Mouse (Mus musculus) liver, embryonic 11.5 days (tissue): ENCODE results near the gene Dync1i1. TPM values are rescaled to one million over a fixed set of nuclear protein-coding genes. Genes with fewer than 3 reads are reported as not detected.

ENCODE experiments used
- ATAC-seq: fragments of 200-750 bp; cut with Nextera tagmentation; replicated peaks from 2 replicates; pipeline ENCODE4 v1.8.0; 2017; ENCODE audit warnings: moderate number of reproducible peaks, mild to moderate bottlenecking, moderate TSS enrichment, moderate library complexity; ENCODE audit not compliant: low FRiP score
- DNase-seq: peaks from one replicate; pipeline ENCODE4 v3.0.0-alpha.2; 2017; ENCODE audit warnings: low spot score
- H3K27ac ChIP-seq: fragments of 300-500 bp; sonication (generic); 2 replicates; pipeline ENCODE4 v1.5.1; 2014; ENCODE audit warnings: mild to moderate bottlenecking, low read depth, low read length, control low read depth
- H3K27me3 ChIP-seq: fragments of 300-500 bp; sonication (generic); replicated peaks from 2 replicates; pipeline ENCODE4 v1.6.1; 2014; ENCODE audit warnings: low read length, mixed read lengths; ENCODE audit not compliant: control insufficient read depth, insufficient read depth
- H3K36me3 ChIP-seq: fragments of 300-500 bp; sonication (generic); 2 replicates; pipeline ENCODE4 v1.6.1; 2014; ENCODE audit warnings: mild to moderate bottlenecking, low read length, moderate library complexity, mixed read lengths; ENCODE audit not compliant: control insufficient read depth, insufficient read depth
- H3K4me1 ChIP-seq: fragments of 300-500 bp; sonication (generic); replicated peaks from 2 replicates; pipeline ENCODE4 v1.6.1; 2014; ENCODE audit warnings: low read length, mixed read lengths; ENCODE audit not compliant: control insufficient read depth, insufficient read depth
- H3K4me2 ChIP-seq: fragments of 300-500 bp; sonication (generic); 2 replicates; pipeline ENCODE4 v1.6.1; 2014; ENCODE audit warnings: mild to moderate bottlenecking, control low read depth, moderate library complexity
- H3K4me3 ChIP-seq: fragments of 300-500 bp; sonication (generic); 2 replicates; pipeline ENCODE4 v1.5.1; 2014; ENCODE audit warnings: low read depth, low read length, control low read depth
- H3K9ac ChIP-seq: fragments of 300-500 bp; sonication (generic); 2 replicates; pipeline ENCODE4 v1.6.1; 2014; ENCODE audit warnings: low read depth, low read length, control low read depth
- H3K9me3 ChIP-seq: fragments of 300-500 bp; sonication (generic); 2 replicates; pipeline ENCODE4 v1.6.1; 2016; ENCODE audit warnings: low read length, inconsistent platforms, mixed read lengths; ENCODE audit not compliant: control insufficient read depth
- WGBS: fragments of 180-500 bp; shearing (Covaris S2); extraction: QIAGEN DNeasy Blood & Tissue Kit; methylation state at CpG from one replicate; pipeline ENCODE4 v1.1.7; 2014; 5-methylcytosine and 5-hydroxymethylcytosine counted together
- polyA plus RNA-seq: library from polyadenylated mRNA; unstranded; fragments of >200 nt; fragmentation: Nextera tagmentation; extraction: Ambion mirVana; gene quantifications from 2 replicates; pipeline ENCODE4 v1.2.1, GENCODE M21; 2014

The Dync1i1 gene
- polyA plus RNA-seq, 1 experiment from 2014 or later: 0.84 TPM

- Histone ChIP-seq H3K9me3 (no peaks in the 10 kb centered on the region), H3K36me3 (no peaks in the 10 kb centered on the region), H3K9ac (no peak overlapping the region), H3K27ac (no peak overlapping the region), H3K4me3 (no peak overlapping the region), H3K27me3 (no peaks in the 10 kb centered on the region), H3K4me2 (no peak overlapping the region), H3K4me1 (no peaks in the 10 kb centered on the region)
- 72% methylated on average over 10 of the region's 10 CpGs for WGBS
- no peak for ATAC-seq
- DNase-seq: no peak
Observed at GRCm38 (mm10) chr6:5956316-5956913, 231.0 kb downstream of the Dync1i1 start.

- WGBS: 74% methylated on average over 4 of the region's 4 CpGs
- no peak for ATAC-seq
- Histone ChIP-seq H3K4me3 (no peak overlapping the region), H3K4me1 (no peaks in the 10 kb centered on the region), H3K4me2 (no peak overlapping the region), H3K27ac (no peak overlapping the region), H3K9me3 (no peaks in the 10 kb centered on the region), H3K36me3 (no peaks in the 10 kb centered on the region), H3K9ac (no peak overlapping the region), H3K27me3 (no peaks in the 10 kb centered on the region)
- DNase-seq: no peak
Observed at GRCm38 (mm10) chr6:5960728-5961127, 235.3 kb downstream of the Dync1i1 start.

GRCm38 (mm10) chr6:5961960-5962359, 236.5 kb downstream of the Dync1i1 start:
- DNase-seq: no peak
- H3K4me3 ChIP-seq: no peak overlapping the region
- 76% methylated on average over 3 of the region's 3 CpGs for WGBS

GRCm38 (mm10) chr6:5966376-5966775, 240.9 kb downstream of the Dync1i1 start:
- Histone ChIP-seq H3K4me2 (no peak overlapping the region), H3K27me3 (no peaks in the 10 kb centered on the region), H3K4me1 (no peaks in the 10 kb centered on the region), H3K9ac (no peak overlapping the region), H3K36me3 (no peaks in the 10 kb centered on the region), H3K27ac (no peak overlapping the region), H3K9me3 (no peaks in the 10 kb centered on the region), H3K4me3 (no peak overlapping the region)
- ATAC-seq: no peak
- 89% methylated on average over 7 of the region's 7 CpGs for WGBS
- DNase-seq: no peak

More at GRCm38 (mm10) chr6:5961960-5962359, 236.5 kb downstream of the Dync1i1 start:
- H3K9me3 ChIP-seq: no peaks in the 10 kb centered on the region
- H3K27me3 ChIP-seq: no peaks in the 10 kb centered on the region
- no peak overlapping the region for H3K27ac ChIP-seq
- no peak overlapping the region for H3K9ac ChIP-seq
- ATAC-seq: no peak
- H3K4me2 ChIP-seq: no peak overlapping the region
- no peaks in the 10 kb centered on the region for H3K36me3 ChIP-seq
- H3K4me1 ChIP-seq: no peaks in the 10 kb centered on the region

GRCm38 (mm10) chr6:5966806-5967445, 241.5 kb downstream of the Dync1i1 start:
- no peaks in the 10 kb centered on the region for H3K4me1 ChIP-seq
- ATAC-seq: no peak
- no peak for DNase-seq
- H3K36me3 ChIP-seq: no peaks in the 10 kb centered on the region
- no peak overlapping the region for H3K4me3 ChIP-seq
- H3K9me3 ChIP-seq: no peaks in the 10 kb centered on the region
- 78% methylated on average over 8 of the region's 8 CpGs for WGBS
- H3K9ac ChIP-seq: no peak overlapping the region
- H3K27me3 ChIP-seq: no peaks in the 10 kb centered on the region
- no peak overlapping the region for H3K27ac ChIP-seq
- H3K4me2 ChIP-seq: no peak overlapping the region

- Histone ChIP-seq H3K4me1 (no peaks in the 10 kb centered on the region), H3K27ac (no peak overlapping the region), H3K4me3 (no peak overlapping the region), H3K9me3 (no peaks in the 10 kb centered on the region), H3K9ac (no peak overlapping the region), H3K36me3 (no peaks in the 10 kb centered on the region), H3K4me2 (no peak overlapping the region), H3K27me3 (no peaks in the 10 kb centered on the region)
- DNase-seq: no peak
- no peak for ATAC-seq
- WGBS: 69% methylated on average over 4 of the region's 4 CpGs
Observed at GRCm38 (mm10) chr6:5967545-5967944, 242.1 kb downstream of the Dync1i1 start.

GRCm38 (mm10) chr6:5969613-5970012, 244.2 kb downstream of the Dync1i1 start:
- WGBS: 79% methylated on average over 8 of the region's 8 CpGs
- H3K27me3 ChIP-seq: no peaks in the 10 kb centered on the region
- no peak overlapping the region for H3K4me2 ChIP-seq
- H3K27ac ChIP-seq: no peak overlapping the region
- H3K9ac ChIP-seq: no peak overlapping the region
- no peaks in the 10 kb centered on the region for H3K4me1 ChIP-seq
- H3K4me3 ChIP-seq: no peak overlapping the region
- no peaks in the 10 kb centered on the region for H3K9me3 ChIP-seq
- ATAC-seq (no peak), DNase-seq (no peak)
- H3K36me3 ChIP-seq: no peaks in the 10 kb centered on the region

- Histone ChIP-seq H3K4me2 (no peak overlapping the region), H3K4me3 (no peak overlapping the region), H3K27me3 (no peaks in the 10 kb centered on the region), H3K27ac (no peak overlapping the region), H3K36me3 (no peaks in the 10 kb centered on the region), H3K9me3 (no peaks in the 10 kb centered on the region), H3K4me1 (no peaks in the 10 kb centered on the region), H3K9ac (no peak overlapping the region)
- WGBS: 47% methylated on average over 4 of the region's 4 CpGs
- DNase-seq (no peak), ATAC-seq (no peak)
Observed at GRCm38 (mm10) chr6:5976241-5976640, 250.8 kb downstream of the Dync1i1 start.
